Mouse (Mus musculus) lung, embryonic 14.5 days (tissue): ENCODE measurements at regions not wholly inside any gene's neighbourhood (a gene's known extent, or its start where the extent isn't known, plus 50 kb on each side); places are given as distances from the start of the nearest gene placed in this dataset.

Experiments used
- ATAC-seq: fragments of 200-750 bp; cut with Nextera tagmentation; 2 replicates; pipeline ENCODE4 v1.8.0; 2017; ENCODE audit warnings: mild to moderate bottlenecking, moderate TSS enrichment, moderate library complexity; ENCODE audit not compliant: insufficient read depth
- DNase-seq: peaks from one replicate; pipeline ENCODE4 v3.0.0-alpha.2; 2015
- H3K27ac ChIP-seq: fragments of 300-500 bp; sonication (generic); 2 replicates; pipeline ENCODE4 v1.5.1; 2014; ENCODE audit warnings: low read depth, mild to moderate bottlenecking, moderate library complexity
- H3K27me3 ChIP-seq: fragments of 300-500 bp; sonication (generic); 2 replicates; pipeline ENCODE4 v1.6.1; 2014; ENCODE audit warnings: low read length, control low read depth; ENCODE audit not compliant: insufficient read depth
- H3K36me3 ChIP-seq: fragments of 300-500 bp; sonication (generic); 2 replicates; pipeline ENCODE4 v1.6.1; 2014; ENCODE audit warnings: control low read depth; ENCODE audit not compliant: insufficient read depth
- H3K4me1 ChIP-seq: fragments of 300-500 bp; sonication (generic); 2 replicates; pipeline ENCODE4 v1.6.1; 2014; ENCODE audit warnings: antibody characterized with exemption, control low read depth; ENCODE audit not compliant: insufficient read depth
- H3K4me2 ChIP-seq: fragments of 300-500 bp; sonication (generic); 2 replicates; pipeline ENCODE4 v1.6.1; 2014; ENCODE audit warnings: mild to moderate bottlenecking
- H3K4me3 ChIP-seq: fragments of 300-500 bp; sonication (generic); 2 replicates; pipeline ENCODE4 v1.5.1; 2014; ENCODE audit warnings: low read depth, low read length
- H3K9ac ChIP-seq: fragments of 300-500 bp; sonication (generic); 2 replicates; pipeline ENCODE4 v1.6.1; 2014
- H3K9me3 ChIP-seq: fragments of 300-500 bp; sonication (generic); 2 replicates; pipeline ENCODE4 v1.6.1; 2016; ENCODE audit warnings: low read depth, low read length, control low read depth
- CTCF ChIP-seq: IDR thresholded peaks from 2 replicates; pipeline ENCODE4 v1.5.1; 2016; ENCODE audit warnings: antibody characterized with exemption, low read depth
- WGBS: fragments of 180-500 bp; shearing (Covaris S2); extraction: QIAGEN DNeasy Blood & Tissue Kit; methylation state at CpG from one replicate; pipeline ENCODE4 v1.1.7; 2014; 5-methylcytosine and 5-hydroxymethylcytosine counted together

GRCm38 (mm10) chr12:38717642-38718252, 61.4 kb upstream of the Etv1 start:
- no peak for TF ChIP-seq CTCF
- DNase-seq (peak; percentile 49), ATAC-seq (peak; percentile 56; the same call in 1 of the 2 replicates)
- Histone ChIP-seq H3K36me3 (no peaks in the 10 kb centered on the region), H3K4me1 (no peaks in the 10 kb centered on the region), H3K9ac (no peak overlapping the region), H3K4me3 (no peak overlapping the region), H3K4me2 (no peak overlapping the region), H3K9me3 (no peaks in the 10 kb centered on the region), H3K27me3 (no peaks in the 10 kb centered on the region), H3K27ac (no peak overlapping the region)
- WGBS, result 54% methylated on average over 6 of the region's 6 CpGs
